Mouse (Mus musculus) embryonic fibroblast, embryonic 13.5 days (primary cell): Measurements from ENCODE around the gene Orai1. TPM values are rescaled to one million over a fixed set of nuclear protein-coding genes. Genes with fewer than 3 reads are reported as not detected.
A peak's percentile ranks its signal among the peaks of the same experiment; 100 is the strongest.
"Not testable (repeated sequence)": the region's sequence is repeated elsewhere in the genome, so short reads cannot be mapped to it uniquely, and the experiment has no call there.

ENCODE experiments used
- H3K27ac ChIP-seq: 2 replicates; pipeline ENCODE4 v1.5.1; 2012; ENCODE audit warnings: low read length, control low read depth, inconsistent platforms; ENCODE audit not compliant: insufficient read depth
- H3K4me1 ChIP-seq: 2 replicates; pipeline ENCODE4 v1.6.1; 2011; ENCODE audit warnings: low read length; ENCODE audit not compliant: control insufficient read depth, insufficient read depth
- H3K4me3 ChIP-seq: 2 replicates; pipeline ENCODE4 v1.5.1; 2011; ENCODE audit warnings: mild to moderate bottlenecking, control low read depth, low read length; ENCODE audit not compliant: insufficient read depth
- CTCF ChIP-seq: IDR thresholded peaks from 2 replicates; pipeline ENCODE4 v1.5.1; 2011; ENCODE audit warnings: mild to moderate bottlenecking, control low read depth, low read length, moderate library complexity, borderline replicate concordance; ENCODE audit not compliant: insufficient read depth
- POLR2A ChIP-seq: IDR thresholded peaks from 2 replicates; pipeline ENCODE4 v1.6.1; 2011; ENCODE audit warnings: low read depth, mild to moderate bottlenecking, control low read depth, low read length, moderate library complexity
- polyA plus RNA-seq: library from polyadenylated mRNA; stranded (reverse); fragments of >200 nt; gene quantifications from 2 replicates; pipeline ENCODE4 v1.2.4, GENCODE M21; 2011; ENCODE audit warnings: low read depth; ENCODE audit not compliant: missing spikeins, insufficient read length

Gene Orai1
- polyA plus RNA-seq, 1 experiment: 9.3 TPM

- Histone ChIP-seq H3K4me1 (no peaks in the 10 kb centered on the region), H3K27ac (no peak overlapping the region), H3K4me3 (no peak overlapping the region)
- TF ChIP-seq POLR2A (no peak), CTCF (no peak)
Measured at GRCm38 (mm10) chr5:123049271-123049670, 34.4 kb downstream of the Orai1 start.

DNA sequence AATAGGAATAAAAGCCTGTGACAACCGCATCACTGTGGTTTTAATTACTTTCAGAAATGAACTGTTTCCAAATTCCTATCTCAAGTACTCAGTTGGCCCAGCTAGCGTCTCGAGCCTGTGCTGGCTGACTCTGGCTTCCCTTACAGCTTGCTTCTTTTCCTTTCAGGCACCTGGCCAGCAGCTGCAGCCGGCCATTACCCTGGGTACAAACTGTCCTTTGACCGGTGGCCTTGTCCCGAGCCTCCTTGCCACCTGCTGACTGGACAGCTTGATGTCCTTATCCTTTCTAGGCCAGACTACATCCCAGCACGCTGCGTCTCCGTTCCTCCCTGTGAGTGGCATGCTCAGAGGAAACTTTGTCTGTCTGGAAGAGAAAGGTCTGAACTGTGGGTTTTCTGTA lies 36.0 kb downstream of the Orai1 start:
- Histone ChIP-seq H3K27ac (no peak overlapping the region), H3K4me1 (no peaks in the 10 kb centered on the region), H3K4me3 (no peak overlapping the region)
- TF ChIP-seq POLR2A (no peak), CTCF (no peak)

DNA sequence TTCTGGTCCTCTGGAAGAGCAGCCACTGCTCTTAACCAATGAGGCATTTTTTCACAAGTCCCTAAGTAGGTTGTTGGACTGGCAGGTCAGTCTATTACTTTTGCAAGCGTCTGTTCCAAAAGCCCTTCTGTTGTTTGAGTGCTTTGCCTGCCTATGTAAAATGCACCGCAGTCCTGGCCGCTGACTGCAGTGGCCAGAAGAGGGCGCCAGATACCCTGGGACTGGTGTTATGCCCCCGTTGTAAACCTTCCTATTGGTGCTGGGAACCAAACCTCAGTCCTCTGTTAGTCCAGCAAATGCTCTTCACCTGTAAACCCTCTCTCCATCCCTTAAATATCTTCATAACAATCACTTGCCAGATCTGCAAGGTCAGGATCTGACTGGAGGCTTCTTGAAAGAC lies 36.9 kb downstream of the Orai1 start:
- TF ChIP-seq POLR2A (no peak), CTCF (no peak)
- H3K4me1 ChIP-seq: no peaks in the 10 kb centered on the region
- H3K27ac ChIP-seq: no peak overlapping the region
- no peak overlapping the region for H3K4me3 ChIP-seq

DNA sequence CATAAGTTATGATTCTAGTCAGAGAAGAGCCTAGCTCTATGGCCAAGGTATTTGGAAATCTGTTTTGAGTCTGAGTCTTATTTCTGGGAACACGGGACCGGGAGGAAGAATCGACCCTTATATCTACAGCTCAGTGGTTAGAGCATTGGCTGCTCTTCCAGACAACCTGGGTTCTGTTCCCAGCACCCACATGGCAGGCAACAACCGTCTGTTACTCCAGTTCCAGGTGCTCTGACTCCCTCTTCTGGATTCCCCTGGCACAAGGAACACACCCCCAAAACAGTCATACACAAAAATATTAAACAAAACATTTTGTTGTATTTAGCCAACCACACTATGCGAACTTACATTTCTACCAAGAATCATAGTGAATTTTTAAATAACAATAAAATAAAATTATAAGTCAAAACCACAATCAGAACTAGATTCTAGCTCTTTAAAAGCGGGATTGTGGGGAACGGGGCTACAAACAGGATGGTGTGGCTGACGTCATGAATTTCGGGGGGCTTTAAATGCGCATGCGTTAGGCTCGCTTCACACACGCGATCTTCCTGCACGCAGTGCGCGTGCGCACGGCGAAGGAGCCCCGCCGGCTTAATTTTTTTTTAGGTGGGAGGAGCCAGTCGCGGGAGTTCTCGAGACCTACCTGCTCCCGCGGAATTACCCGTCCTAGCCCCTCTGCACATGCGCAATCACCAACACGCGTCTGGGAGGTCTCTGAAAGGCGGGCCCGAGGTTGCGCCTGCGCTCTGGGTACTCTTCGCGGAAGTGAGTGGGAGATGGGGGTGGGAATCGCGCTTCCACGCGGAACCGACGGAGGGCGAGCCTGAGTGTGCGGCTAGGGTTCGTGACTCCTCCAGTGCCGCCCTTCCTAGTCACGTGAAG lies 42.7 kb downstream of the Orai1 start:
- peak overlapping the region; percentile 15; the same call in 1 of the 2 replicates for H3K4me3 ChIP-seq
- H3K27ac ChIP-seq: peak overlapping the region; percentile 57
- no peaks in the 10 kb centered on the region for H3K4me1 ChIP-seq
- TF ChIP-seq POLR2A: peak; percentile 82
- TF ChIP-seq CTCF: peak; percentile 49; the same call in 1 of the 2 replicates

DNA sequence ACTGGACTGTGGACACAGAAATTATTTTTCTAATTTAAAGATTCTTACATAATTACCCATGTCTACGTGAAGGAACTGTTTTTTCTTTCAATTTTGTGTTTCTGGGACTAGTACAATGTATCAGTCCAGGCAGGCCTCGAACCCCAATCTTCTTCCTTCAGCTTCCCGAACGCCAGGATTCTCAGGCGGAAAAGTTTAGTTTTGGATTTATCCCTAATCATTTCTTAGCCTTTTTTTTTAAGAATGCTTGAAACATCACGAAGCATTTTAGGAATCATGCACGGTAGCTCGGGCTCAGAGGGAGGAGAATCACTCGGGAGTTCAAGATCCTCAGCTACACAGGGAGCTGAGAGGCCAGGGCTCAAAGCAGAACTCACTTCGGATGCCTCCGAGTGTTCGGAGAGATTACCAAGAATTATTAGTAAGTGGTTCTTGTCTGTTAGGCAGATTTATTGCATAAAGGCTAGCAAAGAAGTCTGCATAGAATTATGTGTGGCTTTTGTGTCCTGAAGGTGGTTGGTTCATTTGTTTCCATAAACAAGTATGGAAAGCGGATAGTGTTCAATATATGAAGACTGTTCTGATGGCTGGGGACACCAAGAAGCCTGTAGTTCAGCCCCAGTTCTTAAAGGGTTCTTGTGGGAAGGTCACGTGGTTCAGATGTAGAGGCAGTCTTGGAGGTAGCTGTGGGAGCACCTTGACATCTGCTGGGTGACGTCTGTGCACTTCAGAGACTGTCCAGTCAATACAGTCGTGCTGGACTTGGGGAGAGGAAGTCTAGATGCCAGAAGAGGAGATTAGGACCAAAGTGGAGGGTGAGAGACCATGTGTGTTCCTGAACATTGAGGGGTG lies 43.6 kb downstream of the Orai1 start:
- H3K27ac ChIP-seq: peak overlapping the region; percentile 57
- no peaks in the 10 kb centered on the region for H3K4me1 ChIP-seq
- peak overlapping the region; percentile 15; the same call in 1 of the 2 replicates for H3K4me3 ChIP-seq
- peak; percentile 23 for TF ChIP-seq POLR2A
- no peak for TF ChIP-seq CTCF

- H3K27ac ChIP-seq: peak overlapping the region; percentile 70
- TF ChIP-seq CTCF: no peak
- no peak overlapping the region for H3K4me3 ChIP-seq
- H3K4me1 ChIP-seq: no peaks in the 10 kb centered on the region
Measured at GRCm38 (mm10) chr5:123059757-123060520, 45.1 kb downstream of the Orai1 start.

- peak overlapping the region; percentile 70 for H3K27ac ChIP-seq
Measured at GRCm38 (mm10) chr5:123060706-123061401, 46.0 kb downstream of the Orai1 start.

DNA sequence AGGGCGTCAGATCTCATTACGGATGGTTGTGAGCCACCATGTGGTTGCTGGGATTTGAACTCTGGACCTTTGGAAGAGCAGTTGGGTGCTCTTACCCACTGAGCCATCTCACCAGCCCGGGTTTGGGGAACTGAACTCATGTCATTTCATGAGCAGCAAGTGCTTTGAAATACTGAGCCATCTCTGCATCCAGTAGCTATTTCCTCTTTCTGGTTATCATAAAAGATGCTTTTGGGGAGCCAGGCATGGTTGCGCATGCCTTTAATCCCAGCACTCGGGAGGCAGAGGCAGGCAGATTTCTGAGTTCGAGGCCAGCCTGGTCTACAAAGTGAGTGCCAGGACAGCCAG lies 46.5 kb downstream of the Orai1 start:
- H3K27ac ChIP-seq, H3K4me3 ChIP-seq, H3K4me1 ChIP-seq: not testable (repeated sequence)

More at GRCm38 (mm10) chr5:123060706-123061401, 46.0 kb downstream of the Orai1 start:
- H3K4me1 ChIP-seq: no peaks in the 10 kb centered on the region
- no peak overlapping the region for H3K4me3 ChIP-seq
- TF ChIP-seq POLR2A: peak; percentile 44
- TF ChIP-seq CTCF: no peak

GRCm38 (mm10) chr5:123063141-123063540 lies 48.3 kb downstream of the Orai1 start:
- no peaks in the 10 kb centered on the region for H3K4me1 ChIP-seq
- TF ChIP-seq POLR2A: no peak
- no peak for TF ChIP-seq CTCF
- no peak overlapping the region for H3K4me3 ChIP-seq
- H3K27ac ChIP-seq: no peak overlapping the region
